Mouse (Mus musculus) kidney, postnatal 0 days (tissue): ENCODE results near the gene Kctd19. TPM values are rescaled to one million over a fixed set of nuclear protein-coding genes. Genes with fewer than 3 reads are reported as not detected.

Experiments used
- ATAC-seq: fragments of 200-750 bp; cut with Nextera tagmentation; replicated peaks from 2 replicates; pipeline ENCODE4 v1.8.0; 2017; ENCODE audit warnings: low read depth, moderate number of reproducible peaks, moderate TSS enrichment, moderate library complexity; ENCODE audit not compliant: low FRiP score
- DNase-seq: peaks from one replicate; pipeline ENCODE4 v3.0.0-alpha.2; 2016; ENCODE audit warnings: low spot score
- H3K27ac ChIP-seq: fragments of 300-500 bp; sonication (generic); 2 replicates; pipeline ENCODE4 v1.5.1; 2014; ENCODE audit warnings: mild to moderate bottlenecking
- H3K27me3 ChIP-seq: fragments of 300-500 bp; sonication (generic); 2 replicates; pipeline ENCODE4 v1.6.1; 2014; ENCODE audit warnings: low read length, mixed read lengths; ENCODE audit not compliant: insufficient read depth
- H3K36me3 ChIP-seq: fragments of 300-500 bp; sonication (generic); 2 replicates; pipeline ENCODE4 v1.6.1; 2014; ENCODE audit warnings: low read length, mixed read lengths; ENCODE audit not compliant: insufficient read depth
- H3K4me1 ChIP-seq: fragments of 300-500 bp; sonication (generic); replicated peaks from 2 replicates; pipeline ENCODE4 v1.6.1; 2014; ENCODE audit warnings: antibody characterized with exemption, low read length, mixed read lengths; ENCODE audit not compliant: insufficient read depth
- H3K4me2 ChIP-seq: fragments of 300-500 bp; sonication (generic); 2 replicates; pipeline ENCODE4 v1.6.1; 2014; ENCODE audit warnings: mild to moderate bottlenecking, low read length, moderate library complexity, mixed read lengths
- H3K4me3 ChIP-seq: fragments of 300-500 bp; sonication (generic); replicated peaks from 2 replicates; pipeline ENCODE4 v1.5.1; 2014; ENCODE audit warnings: low read depth, low read length
- H3K9ac ChIP-seq: fragments of 300-500 bp; sonication (generic); 2 replicates; pipeline ENCODE4 v1.6.1; 2014; ENCODE audit warnings: low read depth, low read length
- H3K9me3 ChIP-seq: fragments of 300-500 bp; sonication (generic); replicated peaks from 2 replicates; pipeline ENCODE4 v1.6.1; 2016; ENCODE audit warnings: low read length, inconsistent platforms, mixed read lengths
- CTCF ChIP-seq: IDR thresholded peaks from 2 replicates; pipeline ENCODE4 v1.5.1; 2016; ENCODE audit warnings: antibody characterized with exemption, low read depth, mild to moderate bottlenecking, moderate library complexity
- WGBS: fragments of 180-500 bp; shearing (Covaris S2); extraction: QIAGEN DNeasy Blood & Tissue Kit; methylation state at CpG from one replicate; pipeline ENCODE4 v1.1.7; 2014; 5-methylcytosine and 5-hydroxymethylcytosine counted together
- polyA plus RNA-seq: library from polyadenylated mRNA; unstranded; fragments of >200 nt; fragmentation: Nextera tagmentation; extraction: Ambion mirVana; gene quantifications from 2 replicates; pipeline ENCODE4 v1.2.1, GENCODE M21; 2015

Gene Kctd19
- polyA plus RNA-seq, 1 experiment from 2014 or later, result not detected

DNA sequence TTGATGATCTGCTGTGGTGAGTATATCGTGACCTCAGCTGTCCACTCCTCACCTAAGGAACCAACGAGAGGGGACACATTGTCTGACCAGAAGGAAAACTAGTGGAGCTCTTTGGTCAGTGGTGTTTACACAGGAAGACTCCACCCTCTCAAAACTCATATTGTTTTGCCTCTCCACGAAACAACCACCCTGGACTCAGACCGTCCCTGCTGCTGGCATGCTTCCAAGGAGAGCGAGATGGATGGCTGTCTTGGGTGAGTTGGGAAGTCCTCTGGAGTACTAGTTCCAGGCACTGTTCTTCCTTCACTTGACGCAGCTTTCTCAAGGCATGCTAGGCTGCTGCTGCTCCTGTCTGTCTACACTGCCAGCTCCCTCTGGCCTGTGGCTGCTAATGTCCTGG lies 24.2 kb downstream of the Kctd19 start:
- H3K36me3 ChIP-seq, result no peaks in the 10 kb centered on the region
- H3K9me3 ChIP-seq, result no peaks in the 10 kb centered on the region
- no peak overlapping the region for H3K4me3 ChIP-seq
- DNase-seq (no peak), ATAC-seq (no peak)
- H3K27me3 ChIP-seq, result no peaks in the 10 kb centered on the region
- WGBS, result 56% methylated on average over 6 of the region's 6 CpGs
- no peak overlapping the region for H3K27ac ChIP-seq
- no peak for TF ChIP-seq CTCF
- H3K4me1 ChIP-seq, result peaks cover 19% of the 10 kb centered on the region; the same call in 1 of the 2 replicates
- no peak overlapping the region for H3K4me2 ChIP-seq
- H3K9ac ChIP-seq, result no peak overlapping the region

DNA sequence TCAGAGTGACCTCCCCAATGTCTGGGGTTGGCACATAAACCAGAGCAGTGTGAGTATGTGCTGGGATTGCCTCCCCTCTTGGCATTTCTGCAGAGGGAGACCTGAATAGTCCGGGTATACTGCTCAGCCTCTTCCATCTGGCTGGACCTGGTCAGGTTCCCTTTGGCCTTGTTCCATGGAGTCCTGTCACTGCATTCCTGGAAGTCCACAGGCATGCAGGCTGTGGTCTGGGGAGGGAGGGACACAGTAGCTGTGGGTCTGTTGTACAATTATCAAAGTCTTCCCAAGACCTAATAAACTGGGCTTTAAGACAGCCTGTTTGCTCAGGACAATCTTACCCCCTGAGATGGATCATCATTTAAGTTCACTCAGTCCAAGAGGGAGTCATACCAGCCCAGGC lies 26.2 kb downstream of the Kctd19 start:
- 22% methylated on average over 1 of the region's 1 CpGs for WGBS
- peak; percentile 52 for DNase-seq

GRCm38 (mm10) chr8:105384070-105384469 lies 29.2 kb downstream of the Kctd19 start:
- TF ChIP-seq CTCF, result peak; percentile 9; the same call in 1 of the 2 replicates
- DNase-seq, result no peak
- Histone ChIP-seq H3K4me1 (peaks cover 19% of the 10 kb centered on the region; the same call in 1 of the 2 replicates), H3K4me2 (no peak overlapping the region), H3K9ac (no peak overlapping the region), H3K9me3 (no peaks in the 10 kb centered on the region), H3K36me3 (no peaks in the 10 kb centered on the region), H3K27me3 (no peaks in the 10 kb centered on the region), H3K4me3 (no peak overlapping the region), H3K27ac (no peak overlapping the region)
- WGBS, result 95% methylated on average over 2 of the region's 2 CpGs
- ATAC-seq, result no peak

More for the DNA sequence above, 26.2 kb downstream of the Kctd19 start:
- Histone ChIP-seq H3K9me3 (no peaks in the 10 kb centered on the region), H3K4me2 (no peak overlapping the region), H3K27ac (no peak overlapping the region), H3K4me3 (no peak overlapping the region), H3K36me3 (no peaks in the 10 kb centered on the region), H3K27me3 (no peaks in the 10 kb centered on the region), H3K9ac (no peak overlapping the region), H3K4me1 (peaks cover 19% of the 10 kb centered on the region; the same call in 1 of the 2 replicates)
- no peak; the same call in 1 of the 2 replicates for ATAC-seq
- TF ChIP-seq CTCF, result no peak

DNA sequence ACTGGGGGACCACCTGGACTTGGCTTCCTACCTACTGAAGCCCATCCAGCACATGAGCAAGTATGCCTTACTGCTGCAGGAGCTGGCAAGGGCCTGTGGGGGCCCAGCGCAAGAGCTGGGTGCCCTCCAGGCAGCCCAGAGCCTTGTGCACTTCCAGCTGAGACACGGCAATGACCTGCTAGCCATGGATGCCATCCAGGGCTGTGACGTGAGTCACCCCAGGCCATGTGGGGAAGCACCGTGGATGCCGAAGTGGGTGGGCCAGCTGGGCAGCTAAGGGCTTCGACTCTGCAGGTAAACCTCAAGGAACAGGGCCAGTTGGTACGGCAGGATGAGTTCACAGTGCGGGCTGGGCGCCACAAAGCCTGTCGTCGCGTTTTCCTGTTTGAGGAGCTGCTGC lies 33.0 kb downstream of the Kctd19 start:
- Histone ChIP-seq H3K4me3 (no peak overlapping the region), H3K4me2 (no peak overlapping the region), H3K9ac (no peak overlapping the region), H3K27ac (no peak overlapping the region), H3K9me3 (no peaks in the 10 kb centered on the region), H3K27me3 (no peaks in the 10 kb centered on the region), H3K36me3 (no peaks in the 10 kb centered on the region), H3K4me1 (peaks cover 11% of the 10 kb centered on the region; the same call in 1 of the 2 replicates)
- DNase-seq (no peak), ATAC-seq (no peak)
- no peak for TF ChIP-seq CTCF
- WGBS, result 81% methylated on average over 12 of the region's 12 CpGs

GRCm38 (mm10) chr8:105378673-105379072 lies 34.6 kb downstream of the Kctd19 start:
- WGBS, result 50% methylated on average over 19 of the region's 19 CpGs
- no peaks in the 10 kb centered on the region for H3K9me3 ChIP-seq
- ATAC-seq (peak; percentile 52; the same call in 1 of the 2 replicates), DNase-seq (peak; percentile 43)
- no peak for TF ChIP-seq CTCF
- peaks cover 11% of the 10 kb centered on the region; the same call in 1 of the 2 replicates for H3K4me1 ChIP-seq
- no peaks in the 10 kb centered on the region for H3K27me3 ChIP-seq
- no peak overlapping the region for H3K9ac ChIP-seq
- H3K4me3 ChIP-seq, result no peak overlapping the region
- no peak overlapping the region for H3K4me2 ChIP-seq
- H3K36me3 ChIP-seq, result no peaks in the 10 kb centered on the region
- no peak overlapping the region for H3K27ac ChIP-seq

- no peaks in the 10 kb centered on the region for H3K36me3 ChIP-seq
- no peak overlapping the region for H3K4me3 ChIP-seq
- peaks cover 11% of the 10 kb centered on the region; the same call in 1 of the 2 replicates for H3K4me1 ChIP-seq
- ATAC-seq, result peak; percentile 59
- H3K27me3 ChIP-seq, result no peaks in the 10 kb centered on the region
- peak; percentile 62 for DNase-seq
- peak; percentile 68 for TF ChIP-seq CTCF
- 36% methylated on average over 33 of the region's 33 CpGs for WGBS
- H3K9ac ChIP-seq, result no peak overlapping the region
- H3K27ac ChIP-seq, result no peak overlapping the region
- peak overlapping the region; percentile 50 for H3K4me2 ChIP-seq
- no peaks in the 10 kb centered on the region for H3K9me3 ChIP-seq
Observed at GRCm38 (mm10) chr8:105374513-105374966, 38.8 kb downstream of the Kctd19 start.

- Histone ChIP-seq H3K9ac (no peak within 1 kb of the TSS), H3K27me3 (no peaks in the 10 kb centered on the region), H3K4me3 (no peak within 1 kb of the TSS), H3K4me2 (no peak within 1 kb of the TSS), H3K27ac (no peak within 1 kb of the TSS), H3K4me1 (0 out of 2 replicates have a peak, but pooled peaks cover 3% of the 10 kb centered on the region), H3K36me3 (no peaks in the 10 kb centered on the region), H3K9me3 (no peaks in the 10 kb centered on the region)
- no peak for TF ChIP-seq CTCF
- DNase-seq, result no peak
- WGBS, result 47% methylated on average over 2 of the region's 2 CpGs
- ATAC-seq, result no peak
Observed at GRCm38 (mm10) chr8:105373032-105373431, 40.3 kb downstream of the Kctd19 start, which contains the start of gene Plekhg4. Plekhg4 (plus strand) TSS chr8:105373274.
